Mouse (Mus musculus): ENCODE data around the gene Purb. TPM values are rescaled to one million over a fixed set of nuclear protein-coding genes. Genes with fewer than 3 reads are reported as not detected.
"Not testable (repeated sequence)": the region's sequence is repeated elsewhere in the genome, so short reads cannot be mapped to it uniquely, and the experiment has no call there.

Gene Purb
- total RNA-seq, 1 experiment from 2014 or later, result 75.8 TPM

- no peak for DNase-seq
These were observed 11.2 kb upstream of the Purb start for GRCm38 (mm10) chr11:6486916-6487315.

- no peak for DNase-seq
These were observed 8.7 kb upstream of the Purb start for GRCm38 (mm10) chr11:6484244-6484959.

- no peak for DNase-seq
These were observed 7.4 kb upstream of the Purb start for GRCm38 (mm10) chr11:6483103-6483502.

GRCm38 (mm10) chr11:6481669-6482185 lies 6.0 kb upstream of the Purb start:
- no peak for DNase-seq

GRCm38 (mm10) chr11:6480681-6481405 lies 5.1 kb upstream of the Purb start:
- DNase-seq, result no peak

- no peak for DNase-seq
These were observed 4.5 kb upstream of the Purb start for GRCm38 (mm10) chr11:6480191-6480590.

- no peak for DNase-seq
These were observed 3.5 kb upstream of the Purb start for GRCm38 (mm10) chr11:6479231-6479630.

- no peak for DNase-seq
These were observed 1.6 kb upstream of the Purb start for GRCm38 (mm10) chr11:6477350-6477749.

- DNase-seq, result no peak
These were observed 1.2 kb upstream of the Purb start for GRCm38 (mm10) chr11:6476876-6477275.

GRCm38 (mm10) chr11:6474874-6475731 lies 614 bp downstream of the Purb start:
- DNase-seq, result peak; percentile 78

- DNase-seq, result no peak
These were observed 1.3 kb downstream of the Purb start for GRCm38 (mm10) chr11:6474381-6474780.

GRCm38 (mm10) chr11:6472076-6472475 lies 3.6 kb downstream of the Purb start:
- DNase-seq, result no peak

GRCm38 (mm10) chr11:6471493-6471892 lies 4.2 kb downstream of the Purb start:
- DNase-seq, result no peak

GRCm38 (mm10) chr11:6471054-6471453 lies 4.7 kb downstream of the Purb start:
- DNase-seq, result no peak

- peak; percentile 47 for DNase-seq
These were observed 7.2 kb downstream of the Purb start for GRCm38 (mm10) chr11:6468541-6468940.

GRCm38 (mm10) chr11:6465122-6465521 lies 10.6 kb downstream of the Purb start:
- DNase-seq, result peak; percentile 77

- no peak for DNase-seq
These were observed 12.4 kb downstream of the Purb start for GRCm38 (mm10) chr11:6463159-6463837.

- DNase-seq, result no peak
These were observed 19.6 kb downstream of the Purb start for GRCm38 (mm10) chr11:6456083-6456482.

GRCm38 (mm10) chr11:6448155-6448554 lies 27.6 kb downstream of the Purb start:
- DNase-seq, result not testable (repeated sequence)

- DNase-seq, result no peak
These were observed 28.2 kb downstream of the Purb start for GRCm38 (mm10) chr11:6447493-6447892.

GRCm38 (mm10) chr11:6445951-6446350 lies 29.8 kb downstream of the Purb start:
- DNase-seq, result no peak

- no peak for DNase-seq
These were observed 30.3 kb downstream of the Purb start for GRCm38 (mm10) chr11:6445441-6445840.

All from adrenal gland, postnatal 14 days (tissue).